Mouse (Mus musculus): ENCODE measurements around the gene Cyb5b. TPM values are rescaled to one million over a fixed set of nuclear protein-coding genes. Genes with fewer than 3 reads are reported as not detected.

Gene Cyb5b
- polyA plus RNA-seq, 1 experiment from 2014 or later, result 177 TPM

DNA sequence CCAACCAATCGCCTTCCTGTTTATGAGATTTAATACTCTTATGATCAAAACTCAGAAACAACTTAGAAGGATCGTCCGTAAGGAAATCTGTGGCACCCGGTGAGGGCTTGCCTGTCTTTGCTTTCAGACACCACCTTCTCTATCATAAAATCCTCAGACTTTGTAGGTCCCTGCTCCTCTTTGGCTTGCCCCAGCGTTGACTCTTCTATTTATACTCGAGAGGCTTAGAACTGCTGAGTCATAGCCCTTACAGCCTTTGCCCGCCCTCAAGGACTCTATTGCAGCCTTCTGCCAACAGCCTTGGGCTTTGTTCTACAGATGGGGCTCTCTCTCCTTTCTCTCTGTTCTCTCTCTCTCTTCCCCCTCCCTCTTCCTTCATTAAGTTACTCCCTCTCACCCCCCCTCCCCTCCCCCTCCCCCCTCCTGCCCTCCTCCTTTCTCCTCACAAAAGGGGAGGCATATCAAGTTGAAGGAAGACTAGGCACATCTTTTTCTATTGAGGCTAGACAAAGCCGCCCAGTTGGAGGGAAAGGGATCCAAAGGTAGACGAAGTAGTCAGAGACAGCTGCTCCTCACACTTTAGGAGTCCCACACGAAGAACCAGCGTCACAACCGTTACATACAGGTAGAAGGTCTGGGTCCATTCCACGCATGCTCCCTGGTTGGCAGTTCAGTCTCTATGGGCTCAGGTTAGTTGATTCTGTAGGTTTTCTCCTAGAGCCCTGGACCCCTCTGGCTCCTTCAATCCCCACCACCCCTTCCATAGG, 10.6 kb upstream of the Cyb5b start:
- H3K4me1 ChIP-seq (ENCODE audit: control insufficient read depth, insufficient read depth, low read length), result peaks cover 2% of the 10 kb centered on the region
- ATAC-seq (ENCODE audit: low FRiP score), result no peak
- H3K36me3 ChIP-seq (ENCODE audit: control insufficient read depth, insufficient read depth, low read length), result no peaks in the 10 kb centered on the region
- peak; percentile 79 for DNase-seq (ENCODE audit: low spot score, missing footprints)
- no peaks in the 10 kb centered on the region for H3K27me3 ChIP-seq (ENCODE audit: control insufficient read depth, insufficient read depth, low read length)
- 53% methylated on average over 13 of the region's 13 CpGs for WGBS
- no peak overlapping the region for H3K9ac ChIP-seq (ENCODE audit: low read length)
- no peak overlapping the region for H3K4me3 ChIP-seq (ENCODE audit: low read depth, low read length)
- H3K27ac ChIP-seq (ENCODE audit: low read depth, low read length), result no peak overlapping the region
- H3K9me3 ChIP-seq (ENCODE audit: control insufficient read depth, low read length), result no peaks in the 10 kb centered on the region
- H3K4me2 ChIP-seq, result no peak overlapping the region

DNA sequence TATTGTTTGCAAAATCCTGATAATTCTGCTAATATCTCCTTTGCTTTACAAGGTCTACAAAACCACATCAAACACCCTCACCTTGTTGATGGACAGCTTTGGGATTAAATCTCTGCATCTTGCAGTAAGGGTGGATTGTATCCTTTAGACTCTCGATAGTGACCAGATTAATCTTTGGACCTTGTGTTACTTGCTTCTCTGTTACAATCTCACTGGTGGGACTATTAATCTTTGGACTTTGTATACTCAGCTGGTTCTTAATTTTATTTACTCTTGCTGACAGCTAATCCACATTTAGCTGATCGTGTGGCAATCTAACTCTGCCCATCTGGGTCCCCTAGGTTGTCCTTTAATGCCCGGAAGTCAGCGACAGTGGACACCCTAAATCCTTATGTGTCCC, 7.9 kb upstream of the Cyb5b start:
- Histone ChIP-seq H3K4me1 (ENCODE audit: control insufficient read depth, insufficient read depth, low read length) (no peaks in the 10 kb centered on the region; the same call in none of the 2 replicates), H3K4me3 (ENCODE audit: low read depth, low read length) (no peak overlapping the region), H3K4me2 (no peak overlapping the region), H3K36me3 (ENCODE audit: control insufficient read depth, insufficient read depth, low read length) (no peaks in the 10 kb centered on the region), H3K9ac (ENCODE audit: low read length) (no peak overlapping the region), H3K27ac (ENCODE audit: low read depth, low read length) (no peak overlapping the region), H3K9me3 (ENCODE audit: control insufficient read depth, low read length) (no peaks in the 10 kb centered on the region), H3K27me3 (ENCODE audit: control insufficient read depth, insufficient read depth, low read length) (no peaks in the 10 kb centered on the region)
- ATAC-seq (ENCODE audit: low FRiP score) (no peak), DNase-seq (ENCODE audit: low spot score, missing footprints) (no peak)
- WGBS, result 88% methylated on average over 4 of the region's 4 CpGs

DNA sequence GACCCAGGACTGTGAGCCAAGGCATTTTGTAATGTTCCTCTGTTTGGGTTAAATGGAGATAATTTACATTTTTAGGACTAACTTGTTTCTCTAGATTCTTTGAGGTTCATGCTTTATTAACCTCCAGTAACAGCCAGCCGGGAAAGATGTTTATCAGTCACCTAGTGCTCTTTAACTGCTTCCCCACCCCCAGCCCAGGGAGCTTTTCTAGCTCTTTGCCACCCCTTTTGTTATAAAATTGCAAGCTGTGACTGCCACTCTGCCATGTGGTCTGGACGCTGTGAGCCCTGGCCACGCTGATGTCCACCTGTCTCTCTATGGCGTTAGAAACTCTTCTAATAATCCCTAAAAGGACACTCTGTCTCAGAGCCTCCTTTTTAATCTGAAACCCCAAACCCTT, 6.9 kb upstream of the Cyb5b start:
- no peak overlapping the region for H3K27ac ChIP-seq (ENCODE audit: low read depth, low read length)
- no peaks in the 10 kb centered on the region for H3K36me3 ChIP-seq (ENCODE audit: control insufficient read depth, insufficient read depth, low read length)
- H3K27me3 ChIP-seq (ENCODE audit: control insufficient read depth, insufficient read depth, low read length), result no peaks in the 10 kb centered on the region
- H3K9ac ChIP-seq (ENCODE audit: low read length), result no peak overlapping the region
- H3K9me3 ChIP-seq (ENCODE audit: control insufficient read depth, low read length), result no peaks in the 10 kb centered on the region
- no peaks in the 10 kb centered on the region; the same call in none of the 2 replicates for H3K4me1 ChIP-seq (ENCODE audit: control insufficient read depth, insufficient read depth, low read length)
- H3K4me3 ChIP-seq (ENCODE audit: low read depth, low read length), result no peak overlapping the region
- ATAC-seq (ENCODE audit: low FRiP score), result no peak
- WGBS, result 61% methylated on average over 4 of the region's 4 CpGs
- no peak for DNase-seq (ENCODE audit: low spot score, missing footprints)
- H3K4me2 ChIP-seq, result no peak overlapping the region

DNA sequence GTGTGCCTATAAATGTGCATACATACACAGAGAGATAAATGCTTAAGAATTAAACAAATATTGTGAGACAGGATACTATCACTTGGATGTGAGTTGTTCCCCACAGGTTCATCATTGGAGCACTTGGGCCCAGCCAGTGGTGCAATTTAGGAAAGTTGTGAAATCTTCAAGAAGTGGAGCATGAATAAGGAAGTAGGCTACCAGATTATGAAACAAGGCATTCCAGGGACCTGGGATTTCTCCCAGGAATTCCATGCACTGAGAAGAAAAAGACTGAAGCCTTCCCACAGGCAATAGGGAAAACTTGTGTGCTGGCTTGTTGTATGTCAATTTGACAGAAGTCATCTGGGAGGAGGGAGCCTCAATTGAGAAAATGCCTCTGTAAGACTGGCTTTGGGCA, 4.3 kb upstream of the Cyb5b start:
- peaks cover 3% of the 10 kb centered on the region; the same call in 1 of the 2 replicates for H3K4me1 ChIP-seq (ENCODE audit: control insufficient read depth, insufficient read depth, low read length)
- DNase-seq (ENCODE audit: low spot score, missing footprints) (no peak), ATAC-seq (ENCODE audit: low FRiP score) (no peak)
- no peaks in the 10 kb centered on the region for H3K9me3 ChIP-seq (ENCODE audit: control insufficient read depth, low read length)
- no peaks in the 10 kb centered on the region for H3K36me3 ChIP-seq (ENCODE audit: control insufficient read depth, insufficient read depth, low read length)
- no peak overlapping the region for H3K9ac ChIP-seq (ENCODE audit: low read length)
- H3K27ac ChIP-seq (ENCODE audit: low read depth, low read length), result no peak overlapping the region
- no peak overlapping the region for H3K4me2 ChIP-seq
- H3K27me3 ChIP-seq (ENCODE audit: control insufficient read depth, insufficient read depth, low read length), result no peaks in the 10 kb centered on the region
- H3K4me3 ChIP-seq (ENCODE audit: low read depth, low read length), result no peak overlapping the region

DNA sequence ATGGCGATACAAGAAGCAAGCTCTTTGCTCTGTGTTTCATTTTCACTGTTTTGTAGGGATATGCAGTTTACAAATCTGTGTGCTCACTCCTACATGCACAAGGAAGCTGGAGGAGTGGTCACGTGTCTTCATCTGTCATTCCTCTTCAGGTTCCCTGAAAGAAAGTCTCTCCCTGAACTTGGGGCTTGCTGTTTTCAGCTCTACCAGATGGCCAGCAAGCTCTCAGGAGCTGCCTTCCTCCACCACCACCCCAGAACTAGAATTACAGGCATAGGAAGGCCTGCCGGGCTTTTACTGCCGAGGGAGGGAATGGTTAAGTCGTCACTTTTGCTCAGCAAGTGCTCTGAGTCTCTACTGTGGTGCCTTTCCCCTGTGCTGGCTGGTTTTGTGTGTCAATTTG, 1.6 kb upstream of the Cyb5b start:
- WGBS, result 85% methylated on average over 5 of the region's 5 CpGs
- Histone ChIP-seq H3K9me3 (ENCODE audit: control insufficient read depth, low read length) (no peaks in the 10 kb centered on the region), H3K4me3 (ENCODE audit: low read depth, low read length) (no peak overlapping the region), H3K27ac (ENCODE audit: low read depth, low read length) (no peak overlapping the region), H3K4me2 (no peak overlapping the region), H3K27me3 (ENCODE audit: control insufficient read depth, insufficient read depth, low read length) (no peaks in the 10 kb centered on the region), H3K36me3 (ENCODE audit: control insufficient read depth, insufficient read depth, low read length) (peaks cover under 1% of the 10 kb centered on the region), H3K9ac (ENCODE audit: low read length) (no peak overlapping the region), H3K4me1 (ENCODE audit: control insufficient read depth, insufficient read depth, low read length) (peaks cover 3% of the 10 kb centered on the region; the same call in 1 of the 2 replicates)
- DNase-seq (ENCODE audit: low spot score, missing footprints) (peak; percentile 51), ATAC-seq (ENCODE audit: low FRiP score) (no peak)

DNA sequence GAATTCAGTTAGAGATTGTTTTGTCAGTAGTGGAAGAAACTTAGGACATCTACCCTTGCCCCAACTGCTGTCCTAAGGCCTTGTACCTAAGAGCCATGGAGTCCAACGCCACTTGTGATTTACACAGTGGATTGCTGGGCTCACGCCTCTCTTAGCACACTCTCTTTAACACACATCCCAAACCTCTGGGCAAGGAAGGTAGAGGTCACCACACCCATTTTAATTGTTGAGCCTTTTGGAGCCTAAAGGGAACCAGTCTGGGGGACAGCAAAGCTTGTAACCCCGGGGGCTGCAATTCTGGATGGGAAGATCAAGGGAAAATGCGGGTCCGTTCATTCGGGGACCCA, 410 bp upstream of the Cyb5b start:
- H3K27ac ChIP-seq (ENCODE audit: low read depth, low read length), result peak overlapping the region; percentile 20
- peaks cover 4% of the 10 kb centered on the region for H3K36me3 ChIP-seq (ENCODE audit: control insufficient read depth, insufficient read depth, low read length)
- ATAC-seq (ENCODE audit: low FRiP score) (peak; percentile 33), DNase-seq (ENCODE audit: low spot score, missing footprints) (no peak)
- 24% methylated on average over 6 of the region's 6 CpGs for WGBS
- no peaks in the 10 kb centered on the region for H3K9me3 ChIP-seq (ENCODE audit: control insufficient read depth, low read length)
- H3K9ac ChIP-seq (ENCODE audit: low read length), result peak overlapping the region; percentile 91
- H3K4me3 ChIP-seq (ENCODE audit: low read depth, low read length), result peak overlapping the region; percentile 87
- peak overlapping the region; percentile 48 for H3K4me2 ChIP-seq
- H3K27me3 ChIP-seq (ENCODE audit: control insufficient read depth, insufficient read depth, low read length), result no peaks in the 10 kb centered on the region
- peaks cover 3% of the 10 kb centered on the region; the same call in 1 of the 2 replicates for H3K4me1 ChIP-seq (ENCODE audit: control insufficient read depth, insufficient read depth, low read length)

DNA sequence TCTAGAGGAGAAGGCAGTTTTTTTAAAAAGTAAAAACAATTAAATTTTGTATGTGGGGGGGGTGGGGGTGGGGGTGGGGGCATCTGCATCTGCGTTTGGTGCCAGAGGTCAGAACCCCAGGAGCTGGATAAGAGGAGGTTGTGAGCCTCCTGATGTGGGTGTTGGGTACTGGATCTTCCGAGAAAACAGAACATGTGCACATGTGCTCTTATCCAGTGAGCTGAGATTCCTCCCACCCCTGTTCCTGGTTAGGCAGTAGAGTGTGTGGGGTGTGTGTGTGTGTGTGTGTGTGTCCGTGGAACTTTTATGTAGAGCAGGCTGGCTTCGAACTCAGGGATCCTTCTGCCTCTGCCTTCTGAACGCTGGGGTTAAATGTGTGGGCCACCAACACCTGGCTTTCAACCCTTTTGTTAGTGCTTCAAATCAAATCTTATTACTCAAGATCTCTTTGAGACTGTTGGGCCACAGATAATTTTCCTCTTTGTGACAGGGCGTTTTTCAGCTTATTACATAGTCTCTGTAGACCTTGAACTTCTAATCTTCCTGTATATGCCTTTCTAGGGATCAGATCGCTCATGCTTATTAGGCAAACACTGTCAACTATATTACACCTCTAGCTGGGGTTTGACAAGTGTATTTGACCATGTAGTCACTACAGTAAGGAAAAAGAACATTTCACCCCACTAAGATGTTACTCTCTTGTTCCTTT, 926 bp downstream of the Cyb5b start:
- Histone ChIP-seq H3K4me1 (ENCODE audit: control insufficient read depth, insufficient read depth, low read length) (peaks cover 3% of the 10 kb centered on the region; the same call in 1 of the 2 replicates), H3K27me3 (ENCODE audit: control insufficient read depth, insufficient read depth, low read length) (no peaks in the 10 kb centered on the region), H3K36me3 (ENCODE audit: control insufficient read depth, insufficient read depth, low read length) (peaks cover 16% of the 10 kb centered on the region), H3K9me3 (ENCODE audit: control insufficient read depth, low read length) (no peaks in the 10 kb centered on the region), H3K9ac (ENCODE audit: low read length) (peak overlapping the region; percentile 91), H3K4me2 (peak overlapping the region; percentile 48), H3K27ac (ENCODE audit: low read depth, low read length) (no peak overlapping the region), H3K4me3 (ENCODE audit: low read depth, low read length) (peak overlapping the region; percentile 87)
- ATAC-seq (ENCODE audit: low FRiP score) (peak; percentile 41; the same call in 1 of the 2 replicates), DNase-seq (ENCODE audit: low spot score, missing footprints) (peak; percentile 87)
- whole genome bisulfite sequencing, result 79% methylated on average over 7 of the region's 7 CpGs

DNA sequence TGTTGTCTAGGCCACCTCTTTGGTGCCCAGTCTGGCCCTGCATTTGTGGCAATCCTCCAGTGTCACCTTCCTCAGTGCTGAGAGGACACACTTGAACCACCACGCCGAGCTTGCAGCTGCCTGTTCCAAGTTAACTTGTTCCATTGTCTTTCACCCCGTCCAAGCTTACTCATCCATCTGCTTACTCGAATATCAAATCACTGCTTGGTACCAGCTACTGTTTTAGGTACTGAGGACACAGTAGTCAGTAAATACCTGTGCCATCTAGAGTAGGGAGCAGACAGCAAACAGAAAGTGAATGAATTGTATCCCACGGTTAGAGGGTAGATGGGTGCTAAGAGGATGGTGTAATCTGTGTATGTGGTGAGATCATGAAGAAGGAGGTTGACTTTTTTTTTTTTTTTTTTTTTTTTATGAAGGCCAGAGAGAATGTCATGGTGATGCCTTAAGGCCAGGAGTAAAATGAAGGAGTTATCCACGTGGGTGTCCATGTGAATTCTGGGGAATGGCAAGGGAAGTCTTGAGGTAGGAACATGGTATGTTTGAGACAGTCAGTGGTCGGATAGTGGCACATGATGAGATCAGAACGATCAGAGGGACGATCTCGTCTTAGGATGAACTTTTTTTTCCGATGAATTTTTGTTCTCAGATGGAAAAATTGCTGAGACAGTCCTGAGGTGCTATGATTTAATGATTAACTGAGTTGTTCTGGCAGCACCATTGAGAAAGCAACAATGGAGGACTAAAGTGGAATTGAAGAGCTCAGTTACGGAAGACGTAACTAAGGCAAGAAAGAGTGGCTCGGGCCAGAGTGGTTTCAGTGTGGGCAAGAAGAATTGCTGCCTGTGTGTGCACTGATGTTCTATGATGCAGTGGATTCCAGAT, 3.1 kb downstream of the Cyb5b start:
- Histone ChIP-seq H3K9ac (ENCODE audit: low read length) (no peak overlapping the region), H3K4me2 (no peak overlapping the region), H3K36me3 (ENCODE audit: control insufficient read depth, insufficient read depth, low read length) (peaks cover 18% of the 10 kb centered on the region), H3K27me3 (ENCODE audit: control insufficient read depth, insufficient read depth, low read length) (no peaks in the 10 kb centered on the region), H3K4me1 (ENCODE audit: control insufficient read depth, insufficient read depth, low read length) (peaks cover 3% of the 10 kb centered on the region; the same call in 1 of the 2 replicates), H3K4me3 (ENCODE audit: low read depth, low read length) (no peak overlapping the region), H3K27ac (ENCODE audit: low read depth, low read length) (no peak overlapping the region), H3K9me3 (ENCODE audit: control insufficient read depth, low read length) (no peaks in the 10 kb centered on the region)
- no peak for ATAC-seq (ENCODE audit: low FRiP score)
- DNase-seq (ENCODE audit: low spot score, missing footprints), result peak; percentile 76
- WGBS, result 97% methylated on average over 14 of the region's 14 CpGs

All from midbrain, embryonic 11.5 days (tissue).